Mouse (Mus musculus) midbrain, embryonic 14.5 days (tissue): ENCODE measurements at regions not wholly inside any gene's neighbourhood (a gene's known extent, or its start where the extent isn't known, plus 50 kb on each side); places are given as distances from the start of the nearest gene placed in this dataset.

ENCODE experiments used
- ATAC-seq: fragments of 200-750 bp; cut with Nextera tagmentation; 2 replicates; pipeline ENCODE4 v1.8.0; 2017; ENCODE audit warnings: moderate number of reproducible peaks, moderate library complexity; ENCODE audit not compliant: low FRiP score, low TSS enrichment
- DNase-seq: peaks from one replicate; pipeline ENCODE4 v3.0.0-alpha.2; 2015
- H3K27ac ChIP-seq: fragments of 300-500 bp; sonication (generic); replicated peaks from 2 replicates; pipeline ENCODE4 v1.5.1; 2014; ENCODE audit warnings: mild to moderate bottlenecking, low read depth, low read length, moderate library complexity
- H3K27me3 ChIP-seq: fragments of 300-500 bp; sonication (generic); 2 replicates; pipeline ENCODE4 v1.6.1; 2014; ENCODE audit warnings: low read length, control low read depth, mixed read lengths; ENCODE audit not compliant: control insufficient read depth, insufficient read depth
- H3K36me3 ChIP-seq: fragments of 300-500 bp; sonication (generic); 2 replicates; pipeline ENCODE4 v1.6.1; 2014; ENCODE audit warnings: low read length, control low read depth; ENCODE audit not compliant: control insufficient read depth, insufficient read depth
- H3K4me1 ChIP-seq: fragments of 300-500 bp; sonication (generic); 2 replicates; pipeline ENCODE4 v1.6.1; 2014; ENCODE audit warnings: mild to moderate bottlenecking, antibody characterized with exemption, low read length, control low read depth; ENCODE audit not compliant: control insufficient read depth, insufficient read depth
- H3K4me2 ChIP-seq: fragments of 300-500 bp; sonication (generic); 2 replicates; pipeline ENCODE4 v1.6.1; 2014; ENCODE audit warnings: mild to moderate bottlenecking, low read length, moderate library complexity
- H3K4me3 ChIP-seq: fragments of 300-500 bp; sonication (generic); replicated peaks from 2 replicates; pipeline ENCODE4 v1.5.1; 2014; ENCODE audit warnings: low read depth, low read length
- H3K9ac ChIP-seq: fragments of 300-500 bp; sonication (generic); replicated peaks from 2 replicates; pipeline ENCODE4 v1.6.1; 2014; ENCODE audit warnings: mild to moderate bottlenecking, low read length, moderate library complexity
- H3K9me3 ChIP-seq: fragments of 300-500 bp; sonication (generic); 2 replicates; pipeline ENCODE4 v1.6.1; 2016; ENCODE audit warnings: low read length, control low read depth, mixed read lengths; ENCODE audit not compliant: control insufficient read depth
- WGBS: fragments of 180-500 bp; shearing (Covaris S2); extraction: QIAGEN DNeasy Blood & Tissue Kit; methylation state at CpG from one replicate; pipeline ENCODE4 v1.1.7; 2014; 5-methylcytosine and 5-hydroxymethylcytosine counted together

DNA sequence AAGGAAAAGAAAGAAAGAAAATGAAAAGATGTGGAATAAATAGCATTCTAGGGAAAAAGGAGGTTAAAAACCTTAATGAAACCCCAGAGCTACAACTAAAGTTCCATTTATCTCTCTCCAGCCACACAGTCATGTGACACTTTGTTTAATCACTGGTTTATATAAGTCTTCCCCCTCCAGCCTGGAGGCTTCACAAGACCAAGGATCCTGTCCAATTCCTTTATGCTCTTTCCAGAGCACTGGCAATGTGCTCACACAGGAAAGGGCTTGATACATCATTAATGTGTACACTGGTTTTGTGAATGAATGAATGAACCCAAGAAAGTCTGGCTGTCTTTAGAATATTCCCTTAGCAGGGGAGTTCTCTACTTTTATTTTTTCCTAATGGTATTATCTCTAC is 221.1 kb upstream of the Xrcc4 start:
- no peak for DNase-seq
- Histone ChIP-seq H3K4me3 (no peak overlapping the region), H3K27me3 (no peaks in the 10 kb centered on the region), H3K27ac (no peak overlapping the region), H3K9ac (no peak overlapping the region), H3K4me2 (no peak overlapping the region), H3K9me3 (no peaks in the 10 kb centered on the region), H3K36me3 (no peaks in the 10 kb centered on the region), H3K4me1 (no peaks in the 10 kb centered on the region)
- no peak for ATAC-seq

DNA sequence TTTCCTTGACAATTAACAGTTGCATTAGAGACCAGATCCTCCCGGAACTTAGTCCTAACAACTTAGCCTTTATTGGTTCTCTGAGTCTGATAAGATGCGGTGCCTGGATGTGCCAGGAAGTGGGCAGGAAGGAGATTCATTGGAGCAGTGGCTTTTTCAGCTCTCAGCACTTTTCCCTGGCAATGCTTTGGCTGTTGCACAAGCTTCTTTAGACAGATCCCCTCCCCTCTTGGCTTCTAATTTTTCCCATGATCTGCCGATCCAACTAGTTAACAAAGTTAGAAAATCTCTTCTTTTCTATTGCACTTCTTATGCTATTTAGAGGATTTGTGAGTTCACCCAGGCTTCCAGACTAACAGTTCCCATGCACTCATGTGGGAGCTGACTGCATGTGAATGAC is 211.1 kb upstream of the Xrcc4 start:
- Histone ChIP-seq H3K4me2 (no peak overlapping the region), H3K9me3 (no peaks in the 10 kb centered on the region), H3K9ac (no peak overlapping the region), H3K4me1 (no peaks in the 10 kb centered on the region), H3K27me3 (no peaks in the 10 kb centered on the region), H3K36me3 (no peaks in the 10 kb centered on the region), H3K4me3 (no peak overlapping the region), H3K27ac (no peak overlapping the region)
- ATAC-seq (no peak), DNase-seq (no peak)
- 95% methylated on average over 3 of the region's 3 CpGs for WGBS

DNA sequence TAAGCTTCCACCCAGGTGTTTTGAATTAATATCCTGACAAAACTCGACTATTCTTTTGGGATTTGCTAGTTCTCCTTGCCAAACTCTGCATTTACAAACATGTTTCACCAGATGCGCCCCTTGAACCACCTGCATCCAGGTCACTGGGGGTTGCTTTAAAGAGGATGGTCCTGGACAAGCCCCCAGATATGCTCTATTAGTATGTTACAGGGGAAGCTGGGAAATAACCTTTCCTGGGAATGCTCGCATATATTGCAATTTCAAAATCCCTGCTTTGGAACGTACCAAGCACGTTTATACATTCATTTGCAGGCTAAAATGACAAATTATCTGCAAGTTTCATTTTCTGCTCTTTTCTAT is 205.2 kb upstream of the Xrcc4 start:
- Histone ChIP-seq H3K4me1 (peaks cover 14% of the 10 kb centered on the region; the same call in 1 of the 2 replicates), H3K4me3 (no peak overlapping the region), H3K4me2 (no peak overlapping the region), H3K27ac (peak overlapping the region; percentile 20; the same call in 1 of the 2 replicates), H3K9me3 (no peaks in the 10 kb centered on the region), H3K36me3 (no peaks in the 10 kb centered on the region), H3K9ac (no peak overlapping the region), H3K27me3 (no peaks in the 10 kb centered on the region)
- no peak for DNase-seq
- no peak for ATAC-seq
- WGBS: 71% methylated on average over 5 of the region's 5 CpGs

DNA sequence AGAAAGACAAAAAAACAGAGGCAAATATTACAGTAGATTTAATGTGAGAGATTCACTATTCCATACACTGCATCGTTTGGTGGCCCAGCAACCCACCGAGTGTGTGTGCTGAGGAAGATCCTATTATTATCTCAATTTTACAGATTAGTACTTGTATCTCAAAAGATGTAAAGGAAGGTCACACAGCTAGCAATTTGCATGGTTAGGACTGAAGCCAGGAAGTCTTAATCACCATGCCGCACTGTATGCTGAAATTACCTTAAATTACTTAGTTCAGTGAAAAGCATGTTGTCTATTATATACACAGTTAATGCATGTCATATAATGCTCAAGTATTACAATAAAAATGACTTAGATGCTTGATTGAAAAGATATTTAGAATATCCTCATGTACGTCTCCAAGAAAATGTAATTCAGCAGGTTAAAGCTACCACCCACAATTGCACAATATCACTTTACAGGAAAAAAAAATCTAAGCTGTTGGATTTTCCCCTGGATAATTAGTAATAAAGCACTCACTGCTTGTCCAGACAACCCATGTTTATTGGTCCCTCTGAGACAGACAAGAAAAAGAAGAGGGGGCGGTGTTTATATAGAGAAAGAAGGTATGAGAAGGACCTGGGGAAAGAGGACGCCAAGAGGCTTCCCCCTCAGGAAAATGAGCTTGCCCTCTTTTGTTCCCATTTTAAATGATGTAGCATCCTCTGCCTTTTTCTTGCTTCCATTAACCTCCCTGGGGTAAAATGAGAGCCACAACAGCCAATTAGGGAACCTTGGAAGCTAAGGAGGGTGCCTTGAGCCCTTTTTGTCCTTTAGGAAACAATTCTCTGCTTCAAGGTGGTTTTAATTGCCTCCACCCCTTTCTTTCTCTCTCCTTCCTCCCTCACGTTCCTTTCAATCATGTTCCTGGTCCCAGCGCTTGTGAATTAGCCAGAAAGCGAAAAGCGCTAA is 204.6 kb upstream of the Xrcc4 start:
- 46% methylated on average over 10 of the region's 10 CpGs for WGBS
- peak; percentile 70; the same call in 1 of the 2 replicates for ATAC-seq

DNA sequence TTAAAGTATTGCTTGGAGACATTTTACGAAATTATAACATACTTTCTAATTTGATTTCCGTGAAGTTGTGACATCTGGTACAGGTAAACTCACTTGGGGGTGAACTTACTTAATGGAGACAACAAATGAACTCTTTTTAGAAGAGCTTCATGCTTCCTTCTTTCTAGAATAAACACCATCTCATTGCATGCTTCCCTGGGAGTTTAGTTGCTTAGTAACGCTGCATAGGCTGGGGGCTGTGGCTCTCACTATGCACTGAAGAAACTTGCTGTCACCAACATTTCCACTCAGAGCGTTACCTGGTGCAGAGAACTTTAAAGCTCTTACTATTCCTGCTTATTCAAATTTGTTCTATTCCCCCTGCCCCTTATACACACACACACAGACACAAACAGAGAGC is 203.5 kb upstream of the Xrcc4 start:
- DNase-seq: peak; percentile 45
- no peak overlapping the region for H3K4me2 ChIP-seq

More for the DNA sequence above, 204.6 kb upstream of the Xrcc4 start:
- Histone ChIP-seq H3K9ac (no peak overlapping the region), H3K4me1 (peaks cover 14% of the 10 kb centered on the region; the same call in 1 of the 2 replicates), H3K9me3 (no peaks in the 10 kb centered on the region), H3K4me2 (0 out of 2 replicates have a peak overlapping the region, but pooled peaks have one; percentile 0), H3K27me3 (no peaks in the 10 kb centered on the region), H3K36me3 (no peaks in the 10 kb centered on the region), H3K27ac (peak overlapping the region; percentile 20), H3K4me3 (no peak overlapping the region)
- DNase-seq: peak; percentile 33

DNA sequence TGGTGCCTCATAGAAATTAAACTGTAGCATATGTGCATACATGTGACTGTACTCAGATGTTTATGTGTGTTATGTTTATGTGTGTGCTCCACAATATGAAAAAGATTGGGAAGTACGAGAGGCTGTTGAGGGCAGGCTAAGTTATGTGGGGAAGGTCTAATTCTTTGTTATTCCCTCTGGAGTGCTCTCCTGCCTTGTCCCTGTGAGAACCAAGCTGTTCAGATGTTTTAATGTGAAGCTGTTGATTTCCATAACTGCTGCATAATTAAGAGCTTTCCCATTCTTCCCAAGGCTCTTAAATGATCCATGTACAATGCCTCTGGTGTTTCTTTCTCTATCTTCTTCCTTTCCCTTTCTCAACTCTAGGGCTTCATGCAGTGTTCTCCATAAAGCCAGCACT is 202.7 kb upstream of the Xrcc4 start:
- no peak for DNase-seq
- H3K36me3 ChIP-seq: no peaks in the 10 kb centered on the region
- ATAC-seq: no peak
- H3K9me3 ChIP-seq: no peaks in the 10 kb centered on the region
- H3K4me3 ChIP-seq: no peak overlapping the region
- WGBS: 24% methylated on average over 1 of the region's 1 CpGs
- H3K27me3 ChIP-seq: no peaks in the 10 kb centered on the region
- H3K4me1 ChIP-seq: peaks cover 14% of the 10 kb centered on the region; the same call in 1 of the 2 replicates
- H3K27ac ChIP-seq: no peak overlapping the region
- no peak overlapping the region for H3K4me2 ChIP-seq
- no peak overlapping the region for H3K9ac ChIP-seq

More for the DNA sequence above, 203.5 kb upstream of the Xrcc4 start:
- Histone ChIP-seq H3K9me3 (no peaks in the 10 kb centered on the region), H3K4me3 (no peak overlapping the region), H3K4me1 (peaks cover 14% of the 10 kb centered on the region; the same call in 1 of the 2 replicates), H3K27me3 (no peaks in the 10 kb centered on the region), H3K27ac (no peak overlapping the region), H3K9ac (no peak overlapping the region), H3K36me3 (no peaks in the 10 kb centered on the region)
- ATAC-seq: 0 out of 2 replicates have a peak, but pooled peaks have one; percentile 48
- WGBS: 29% methylated on average over 4 of the region's 4 CpGs

DNA sequence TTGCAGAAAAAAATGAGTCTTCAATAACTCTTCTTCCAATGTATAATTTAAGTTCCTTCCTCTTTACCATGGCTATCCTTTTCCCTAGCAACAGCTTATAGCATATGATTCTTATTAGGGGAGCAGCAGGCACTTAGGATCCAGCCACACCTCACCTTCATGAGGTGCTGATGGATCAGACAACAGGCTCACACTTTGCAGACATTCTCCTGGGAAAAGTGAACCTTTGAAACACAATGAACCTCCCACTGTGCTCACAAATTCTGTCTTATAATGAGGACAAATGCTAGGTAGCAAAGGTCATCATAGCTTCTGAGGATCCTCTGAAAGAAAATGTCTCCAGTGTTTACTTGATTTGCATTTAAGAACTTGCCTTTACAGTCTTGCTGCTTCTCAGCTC is 191.6 kb upstream of the Xrcc4 start:
- ATAC-seq: no peak
- no peaks in the 10 kb centered on the region for H3K27me3 ChIP-seq

DNA sequence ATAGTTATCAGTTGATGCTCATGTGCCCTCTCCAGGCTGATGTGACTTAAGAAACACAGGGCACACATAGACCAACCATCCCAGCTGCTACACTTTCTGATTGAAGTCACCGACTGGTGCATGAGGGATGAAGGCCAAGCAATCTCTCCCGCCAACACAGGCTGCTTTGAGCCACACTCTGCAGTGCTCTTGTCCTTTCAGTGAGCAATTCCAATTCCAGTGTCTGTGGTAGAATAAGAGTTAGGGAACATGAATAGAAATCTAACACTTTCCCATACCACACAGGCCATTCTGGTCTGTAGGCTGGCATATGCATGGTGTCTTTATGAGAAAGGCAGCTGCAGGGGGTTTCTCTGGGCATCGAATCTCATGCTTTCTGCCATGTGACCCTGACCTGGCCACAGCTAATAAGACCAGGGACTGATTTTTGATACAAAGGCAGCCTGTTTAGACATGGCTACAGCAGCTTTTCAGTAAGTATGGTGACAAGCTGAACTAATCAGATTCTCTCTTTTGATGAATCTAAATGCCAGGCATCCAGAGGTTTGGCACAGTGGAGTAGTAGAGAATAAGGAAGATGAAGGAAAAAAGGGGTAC is 190.5 kb upstream of the Xrcc4 start:
- no peaks in the 10 kb centered on the region for H3K27me3 ChIP-seq
- peak; percentile 66; the same call in 1 of the 2 replicates for ATAC-seq
- no peak overlapping the region for H3K9ac ChIP-seq
- no peaks in the 10 kb centered on the region for H3K9me3 ChIP-seq
- H3K27ac ChIP-seq: no peak overlapping the region
- no peaks in the 10 kb centered on the region for H3K36me3 ChIP-seq
- no peak overlapping the region for H3K4me2 ChIP-seq
- H3K4me1 ChIP-seq: 0 out of 2 replicates have a peak, but pooled peaks cover 3% of the 10 kb centered on the region
- WGBS: 36% methylated on average over 3 of the region's 3 CpGs
- no peak overlapping the region for H3K4me3 ChIP-seq
- DNase-seq: peak; percentile 27

More for the DNA sequence above, 191.6 kb upstream of the Xrcc4 start:
- H3K4me1 ChIP-seq: 0 out of 2 replicates have a peak, but pooled peaks cover 3% of the 10 kb centered on the region
- no peaks in the 10 kb centered on the region for H3K9me3 ChIP-seq
- H3K4me2 ChIP-seq: no peak overlapping the region
- DNase-seq: no peak
- H3K9ac ChIP-seq: no peak overlapping the region
- no peaks in the 10 kb centered on the region for H3K36me3 ChIP-seq
- no peak overlapping the region for H3K27ac ChIP-seq
- H3K4me3 ChIP-seq: no peak overlapping the region
